Mouse (Mus musculus) kidney, postnatal 10 days (tissue): ENCODE data around the gene Tmem255a.

ENCODE experiments used
- DNase-seq: peaks from one replicate; pipeline ENCODE4 v3.0.0; 2021; ENCODE audit warnings: mixed read lengths

Gene Tmem255a

GRCm38 (mm10) chrX:38251851-38252571, at the start of gene Tmem255a:
Gene Tmem255a, minus strand, starts transcription at chrX:38252439.
- peak; percentile 21 for DNase-seq

GRCm38 (mm10) chrX:38259610-38260009, 7.4 kb upstream of the Tmem255a start:
- no peak for DNase-seq

GRCm38 (mm10) chrX:38250352-38250950, 1.8 kb downstream of the Tmem255a start:
- peak; percentile 34 for DNase-seq

- DNase-seq: peak; percentile 48
These were observed 2.4 kb downstream of the Tmem255a start for GRCm38 (mm10) chrX:38249640-38250351.

GRCm38 (mm10) chrX:38247601-38248000, 4.6 kb downstream of the Tmem255a start:
- no peak for DNase-seq

- DNase-seq: no peak
These were observed 5.1 kb downstream of the Tmem255a start for GRCm38 (mm10) chrX:38247108-38247507.

- DNase-seq: peak; percentile 54
These were observed 14.5 kb downstream of the Tmem255a start for GRCm38 (mm10) chrX:38237731-38238130.

GRCm38 (mm10) chrX:38229888-38230287, 22.4 kb downstream of the Tmem255a start:
- no peak for DNase-seq

- DNase-seq: no peak
These were observed 29.5 kb downstream of the Tmem255a start for GRCm38 (mm10) chrX:38222757-38223156.

GRCm38 (mm10) chrX:38217676-38217991, 34.6 kb downstream of the Tmem255a start:
- no peak for DNase-seq

- peak; percentile 17 for DNase-seq
These were observed 35.1 kb downstream of the Tmem255a start for GRCm38 (mm10) chrX:38216986-38217675.

GRCm38 (mm10) chrX:38207392-38207791, 44.8 kb downstream of the Tmem255a start:
- DNase-seq: no peak

GRCm38 (mm10) chrX:38201816-38202215, 50.4 kb downstream of the Tmem255a start:
- no peak for DNase-seq

GRCm38 (mm10) chrX:38190458-38190764, 61.8 kb downstream of the Tmem255a start:
- no peak for DNase-seq

GRCm38 (mm10) chrX:38189552-38190457, 62.4 kb downstream of the Tmem255a start, which contains the start of gene Zbtb33:
Gene Zbtb33, plus strand, starts transcription at chrX:38189793.
- peak; percentile 93 for DNase-seq

- no peak for DNase-seq
These were observed 66.7 kb downstream of the Tmem255a start for GRCm38 (mm10) chrX:38185520-38185919.

- peak; percentile 83 for DNase-seq
These were observed 70.5 kb downstream of the Tmem255a start for GRCm38 (mm10) chrX:38181608-38182258.

- DNase-seq: peak; percentile 15
These were observed 71.3 kb downstream of the Tmem255a start for GRCm38 (mm10) chrX:38180656-38181607.

- peak; percentile 57 for DNase-seq
These were observed 72.3 kb downstream of the Tmem255a start for GRCm38 (mm10) chrX:38179891-38180310.

GRCm38 (mm10) chrX:38166592-38166991, 85.6 kb downstream of the Tmem255a start:
- no peak for DNase-seq

GRCm38 (mm10) chrX:38166064-38166463, 86.2 kb downstream of the Tmem255a start:
- no peak for DNase-seq
